Mouse (Mus musculus): Measurements from ENCODE around the gene Hif3a. TPM values are rescaled to one million over a fixed set of nuclear protein-coding genes. Genes with fewer than 3 reads are reported as not detected.

The Hif3a gene
- polyA plus RNA-seq, 1 experiment, result 0.68 TPM

GRCm38 (mm10) chr7:17048431-17049190 lies 13.6 kb downstream of the Hif3a start:
- TF ChIP-seq CTCF (IDR thresholded peaks at IDR 0.05; ENCODE audit: extremely low read depth, insufficient read length, insufficient replicate concordance, low read depth, low read length) (no peak), POLR2A (IDR thresholded peaks at IDR 0.05; ENCODE audit: low read depth, low read length) (no peak)
- no peaks in the 10 kb centered on the region for H3K36me3 ChIP-seq (ENCODE audit: control insufficient read depth, insufficient read depth, low read length)
- WGBS, result 64% methylated on average over 10 of the region's 10 CpGs
- H3K4me1 ChIP-seq (ENCODE audit: control insufficient read depth, insufficient read depth, insufficient read length, low read length), result peaks cover 2% of the 10 kb centered on the region; the same call in 1 of the 2 replicates
- H3K27ac ChIP-seq (ENCODE audit: insufficient read depth, low read depth, low read length), result no peak overlapping the region
- H3K27me3 ChIP-seq (ENCODE audit: control insufficient read depth, insufficient read depth, low read length), result no peaks in the 10 kb centered on the region
- no peak overlapping the region for H3K4me3 ChIP-seq (ENCODE audit: low read depth, low read length)

- no peak overlapping the region for H3K27ac ChIP-seq (ENCODE audit: insufficient read depth, low read depth, low read length)
- WGBS, result 79% methylated on average over 5 of the region's 5 CpGs
- TF ChIP-seq POLR2A (IDR thresholded peaks at IDR 0.05; ENCODE audit: low read depth, low read length), result no peak
- no peak for TF ChIP-seq CTCF (IDR thresholded peaks at IDR 0.05; ENCODE audit: extremely low read depth, insufficient read length, insufficient replicate concordance, low read depth, low read length)
Measured at GRCm38 (mm10) chr7:17047041-17047682, 15.1 kb downstream of the Hif3a start.

GRCm38 (mm10) chr7:17045743-17046142 lies 16.5 kb downstream of the Hif3a start:
- no peak for TF ChIP-seq POLR2A (IDR thresholded peaks at IDR 0.05; ENCODE audit: low read depth, low read length)
- TF ChIP-seq CTCF (IDR thresholded peaks at IDR 0.05; ENCODE audit: extremely low read depth, insufficient read length, insufficient replicate concordance, low read depth, low read length), result no peak
- Histone ChIP-seq H3K4me3 (ENCODE audit: low read depth, low read length) (no peak overlapping the region), H3K27me3 (ENCODE audit: control insufficient read depth, insufficient read depth, low read length) (no peaks in the 10 kb centered on the region), H3K27ac (ENCODE audit: insufficient read depth, low read depth, low read length) (no peak overlapping the region), H3K36me3 (ENCODE audit: control insufficient read depth, insufficient read depth, low read length) (no peaks in the 10 kb centered on the region), H3K4me1 (ENCODE audit: control insufficient read depth, insufficient read depth, insufficient read length, low read length) (no peaks in the 10 kb centered on the region)
- WGBS, result 85% methylated on average over 1 of the region's 1 CpGs

More at GRCm38 (mm10) chr7:17047041-17047682, 15.1 kb downstream of the Hif3a start:
- peaks cover 2% of the 10 kb centered on the region; the same call in 1 of the 2 replicates for H3K4me1 ChIP-seq (ENCODE audit: control insufficient read depth, insufficient read depth, insufficient read length, low read length)
- no peaks in the 10 kb centered on the region for H3K27me3 ChIP-seq (ENCODE audit: control insufficient read depth, insufficient read depth, low read length)
- no peak overlapping the region for H3K4me3 ChIP-seq (ENCODE audit: low read depth, low read length)
- no peaks in the 10 kb centered on the region for H3K36me3 ChIP-seq (ENCODE audit: control insufficient read depth, insufficient read depth, low read length)

GRCm38 (mm10) chr7:17039373-17039772 lies 22.9 kb downstream of the Hif3a start:
- TF ChIP-seq CTCF (IDR thresholded peaks at IDR 0.05; ENCODE audit: extremely low read depth, insufficient read length, insufficient replicate concordance, low read depth, low read length) (no peak), POLR2A (IDR thresholded peaks at IDR 0.05; ENCODE audit: low read depth, low read length) (no peak)
- Histone ChIP-seq H3K27ac (ENCODE audit: insufficient read depth, low read depth, low read length) (no peak overlapping the region), H3K4me1 (ENCODE audit: control insufficient read depth, insufficient read depth, insufficient read length, low read length) (no peaks in the 10 kb centered on the region), H3K4me3 (ENCODE audit: low read depth, low read length) (no peak overlapping the region), H3K27me3 (ENCODE audit: control insufficient read depth, insufficient read depth, low read length) (no peaks in the 10 kb centered on the region), H3K36me3 (ENCODE audit: control insufficient read depth, insufficient read depth, low read length) (no peaks in the 10 kb centered on the region)
- 93% methylated on average over 7 of the region's 7 CpGs for WGBS

GRCm38 (mm10) chr7:17038018-17038695 lies 24.1 kb downstream of the Hif3a start:
- H3K27ac ChIP-seq (ENCODE audit: insufficient read depth, low read depth, low read length), result no peak overlapping the region
- no peak for TF ChIP-seq CTCF (IDR thresholded peaks at IDR 0.05; ENCODE audit: extremely low read depth, insufficient read length, insufficient replicate concordance, low read depth, low read length)
- TF ChIP-seq POLR2A (IDR thresholded peaks at IDR 0.05; ENCODE audit: low read depth, low read length), result no peak
- H3K27me3 ChIP-seq (ENCODE audit: control insufficient read depth, insufficient read depth, low read length), result no peaks in the 10 kb centered on the region
- WGBS, result 84% methylated on average over 9 of the region's 9 CpGs
- no peaks in the 10 kb centered on the region for H3K4me1 ChIP-seq (ENCODE audit: control insufficient read depth, insufficient read depth, insufficient read length, low read length)
- no peak overlapping the region for H3K4me3 ChIP-seq (ENCODE audit: low read depth, low read length)
- no peaks in the 10 kb centered on the region for H3K36me3 ChIP-seq (ENCODE audit: control insufficient read depth, insufficient read depth, low read length)

GRCm38 (mm10) chr7:17030239-17030638 lies 32.0 kb downstream of the Hif3a start:
- TF ChIP-seq POLR2A (IDR thresholded peaks at IDR 0.05; ENCODE audit: low read depth, low read length), result no peak
- TF ChIP-seq CTCF (IDR thresholded peaks at IDR 0.05; ENCODE audit: extremely low read depth, insufficient read length, insufficient replicate concordance, low read depth, low read length), result no peak
- WGBS, result 81% methylated on average over 7 of the region's 7 CpGs
- H3K36me3 ChIP-seq (ENCODE audit: control insufficient read depth, insufficient read depth, low read length), result no peaks in the 10 kb centered on the region

GRCm38 (mm10) chr7:17028923-17029322 lies 33.3 kb downstream of the Hif3a start:
- Histone ChIP-seq H3K4me3 (ENCODE audit: low read depth, low read length) (no peak overlapping the region), H3K27me3 (ENCODE audit: control insufficient read depth, insufficient read depth, low read length) (no peaks in the 10 kb centered on the region), H3K4me1 (ENCODE audit: control insufficient read depth, insufficient read depth, insufficient read length, low read length) (peaks cover 26% of the 10 kb centered on the region), H3K36me3 (ENCODE audit: control insufficient read depth, insufficient read depth, low read length) (no peaks in the 10 kb centered on the region), H3K27ac (ENCODE audit: insufficient read depth, low read depth, low read length) (no peak overlapping the region)
- 86% methylated on average over 7 of the region's 7 CpGs for WGBS
- TF ChIP-seq POLR2A (IDR thresholded peaks at IDR 0.05; ENCODE audit: low read depth, low read length), result no peak
- TF ChIP-seq CTCF (IDR thresholded peaks at IDR 0.05; ENCODE audit: extremely low read depth, insufficient read length, insufficient replicate concordance, low read depth, low read length), result no peak

More at GRCm38 (mm10) chr7:17030239-17030638, 32.0 kb downstream of the Hif3a start:
- H3K4me3 ChIP-seq (ENCODE audit: low read depth, low read length), result no peak overlapping the region
- no peaks in the 10 kb centered on the region for H3K27me3 ChIP-seq (ENCODE audit: control insufficient read depth, insufficient read depth, low read length)
- H3K27ac ChIP-seq (ENCODE audit: insufficient read depth, low read depth, low read length), result no peak overlapping the region
- peaks cover 13% of the 10 kb centered on the region for H3K4me1 ChIP-seq (ENCODE audit: control insufficient read depth, insufficient read depth, insufficient read length, low read length)

Measured in small intestine, adult 2 months (tissue).